Mouse (Mus musculus): ENCODE data around the gene Pold4.
A peak's percentile ranks its signal among the peaks of the same experiment; 100 is the strongest.

The Pold4 gene

GRCm38 (mm10) chr19:4279487-4279886, 47.8 kb downstream of the Pold4 start:
- no peak for DNase-seq (ENCODE audit: low spot score)

- no peak for DNase-seq (ENCODE audit: low spot score)
These were observed 48.7 kb downstream of the Pold4 start for GRCm38 (mm10) chr19:4280425-4280824.

- peak; percentile 60 for DNase-seq (ENCODE audit: low spot score)
These were observed 51.3 kb downstream of the Pold4 start, which contains the start of gene Ankrd13d for GRCm38 (mm10) chr19:4282898-4283553. Gene Ankrd13d (minus strand): TSS chr19:4283137.

All from c-Kit-positive CD71-positive TER-119-positive erythroid progenitor cells, embryonic 14.5 days (primary cell).